Mouse (Mus musculus) Patski (cell line): ENCODE measurements at regions not wholly inside any gene's neighbourhood (a gene's known extent, or its start where the extent isn't known, plus 50 kb on each side); places are given as distances from the start of the nearest gene placed in this dataset.

Experiments
- ATAC-seq: fragments of 100-300 bp; one replicate; pipeline ENCODE4 v1.8.0; 2021
- CTCF ChIA-PET: fragments of 350-600 bp; sonication (Branson Sonifier 250); formaldehyde crosslinking; loops from one replicate; lab custom pipeline; 2022; ENCODE audit warnings: inconsistent platforms; lab: Charles Lee
- POLR2A ChIA-PET: fragments of 350-600 bp; sonication (Branson Sonifier 250); formaldehyde crosslinking; loops from one replicate; lab custom pipeline; 2022; ENCODE audit warnings: antibody characterized with exemption, inconsistent platforms; lab: Charles Lee
- DNase-seq: peaks from one replicate; pipeline ENCODE4 v3.0.0-alpha.2; 2011; ENCODE audit warnings: low read depth, low spot score
- H3K27me3 ChIP-seq: fragments of 371-371 bp; one replicate; pipeline ENCODE4 v1.5.1; 2021
- CTCF ChIP-seq: fragments of 100-300 bp; IDR thresholded peaks from one replicate; pipeline ENCODE4 v1.5.1; 2021
- in situ Hi-C: fragments of 300-500 bp; cut with MboI; formaldehyde crosslinking; loops from 3 replicates; pipeline ENCODE4 v1.11.1; 2018; ENCODE audit warnings: low pct_unique_long_range_greater_than_20kb, mixed read lengths

DNA sequence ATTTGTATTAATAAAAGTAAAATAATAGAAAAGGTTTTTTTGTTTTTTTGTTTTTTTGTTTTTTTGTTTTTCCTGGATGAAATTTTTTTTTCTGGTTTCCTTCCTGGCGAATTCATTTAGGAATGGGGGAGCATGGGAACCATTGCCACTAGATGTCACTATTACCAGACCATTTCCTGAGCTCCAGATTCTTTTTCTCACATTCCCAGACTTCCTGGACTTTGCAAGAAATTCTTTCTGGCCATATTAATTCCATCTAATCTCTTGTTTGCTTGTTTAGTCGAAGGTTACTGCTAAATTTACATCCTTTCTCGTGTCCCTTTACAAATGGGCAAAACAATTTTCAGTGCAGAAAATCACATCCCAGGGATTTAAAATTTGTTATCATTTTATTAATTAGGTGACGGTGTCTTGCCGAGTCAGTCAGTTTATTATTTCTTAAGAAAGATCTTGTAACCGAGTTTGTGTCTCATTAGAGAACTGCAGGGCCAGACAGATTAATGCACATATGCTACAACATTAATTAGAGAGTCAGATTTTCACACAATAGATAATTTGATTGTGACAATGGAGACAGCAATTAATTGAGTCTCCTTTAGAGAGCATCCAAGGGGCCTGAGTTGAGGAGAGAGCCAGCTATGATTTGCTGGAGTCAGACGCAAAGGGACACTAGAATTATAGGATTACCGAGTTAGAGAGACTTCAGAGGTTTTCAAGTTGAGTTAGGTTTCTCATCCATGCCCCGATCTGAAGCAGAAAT is 1702.5 kb upstream of the Tenm2 start:
- no peak for ATAC-seq
- DNase-seq, result no peak
- in situ Hi-C loops, result no loop called here
- POLR2A ChIA-PET, result interaction anchor here (0.6 kb wide), 1 partner anchor 87 kb away, joined by 3 read pairs; no protein-coding TSS in a partner anchor
- CTCF ChIA-PET, result no interaction called here
- no peaks in the 10 kb centered on the region for H3K27me3 ChIP-seq
- peak; percentile 13 for TF ChIP-seq CTCF
